Mouse (Mus musculus) hindbrain, embryonic 12.5 days (tissue): ENCODE measurements at regions not wholly inside any gene's neighbourhood (a gene's known extent, or its start where the extent isn't known, plus 50 kb on each side); places are given as distances from the start of the nearest gene placed in this dataset.

Source experiments
- ATAC-seq: fragments of 200-750 bp; cut with Nextera tagmentation; 2 replicates; pipeline ENCODE4 v1.8.0; 2017; ENCODE audit warnings: moderate TSS enrichment; ENCODE audit not compliant: low FRiP score
- H3K27ac ChIP-seq: fragments of 300-500 bp; sonication (generic); 2 replicates; pipeline ENCODE4 v1.5.1; 2016; ENCODE audit warnings: mild to moderate bottlenecking
- H3K27me3 ChIP-seq: fragments of 300-500 bp; sonication (generic); 2 replicates; pipeline ENCODE4 v1.6.1; 2016; ENCODE audit warnings: mild to moderate bottlenecking
- H3K36me3 ChIP-seq: fragments of 300-500 bp; sonication (generic); 2 replicates; pipeline ENCODE4 v1.6.1; 2016; ENCODE audit warnings: mild to moderate bottlenecking
- H3K4me1 ChIP-seq: fragments of 300-500 bp; sonication (generic); 2 replicates; pipeline ENCODE4 v1.6.1; 2016
- H3K4me2 ChIP-seq: fragments of 300-500 bp; sonication (generic); replicated peaks from 2 replicates; pipeline ENCODE4 v1.6.1; 2016; ENCODE audit warnings: mild to moderate bottlenecking
- H3K4me3 ChIP-seq: fragments of 300-500 bp; sonication (generic); 2 replicates; pipeline ENCODE4 v1.5.1; 2016; ENCODE audit warnings: mild to moderate bottlenecking
- H3K9ac ChIP-seq: fragments of 300-500 bp; sonication (generic); 2 replicates; pipeline ENCODE4 v1.6.1; 2016; ENCODE audit warnings: mild to moderate bottlenecking, moderate library complexity
- H3K9me3 ChIP-seq: fragments of 300-500 bp; sonication (generic); replicated peaks from 2 replicates; pipeline ENCODE4 v1.6.1; 2016; ENCODE audit warnings: mild to moderate bottlenecking
- WGBS: fragments of 180-500 bp; shearing (Covaris S2); methylation state at CpG from one replicate; pipeline ENCODE4 v1.1.7; 2016; 5-methylcytosine and 5-hydroxymethylcytosine counted together

- no peaks in the 10 kb centered on the region for H3K36me3 ChIP-seq
- H3K4me1 ChIP-seq: no peaks in the 10 kb centered on the region
- no peak overlapping the region for H3K9ac ChIP-seq
- no peak overlapping the region for H3K4me3 ChIP-seq
- H3K27me3 ChIP-seq: no peaks in the 10 kb centered on the region
- no peak for ATAC-seq
- no peak overlapping the region for H3K27ac ChIP-seq
- H3K4me2 ChIP-seq: no peak overlapping the region
- 82% methylated on average over 4 of the region's 4 CpGs for WGBS
- H3K9me3 ChIP-seq: no peaks in the 10 kb centered on the region
These were observed 251.6 kb downstream of the Kcnj3 start for GRCm38 (mm10) chr2:55687345-55687744.

GRCm38 (mm10) chr2:55692902-55693870 is 257.4 kb downstream of the Kcnj3 start:
- ATAC-seq: peak; percentile 88
- H3K27me3 ChIP-seq: no peaks in the 10 kb centered on the region
- 0 out of 2 replicates have a peak, but pooled peaks cover 3% of the 10 kb centered on the region for H3K4me1 ChIP-seq
- H3K27ac ChIP-seq: no peak overlapping the region
- no peak overlapping the region for H3K9ac ChIP-seq
- H3K36me3 ChIP-seq: no peaks in the 10 kb centered on the region
- no peak overlapping the region for H3K4me3 ChIP-seq
- H3K9me3 ChIP-seq: no peaks in the 10 kb centered on the region
- no peak overlapping the region for H3K4me2 ChIP-seq
- 37% methylated on average over 2 of the region's 2 CpGs for WGBS

- no peak overlapping the region for H3K9ac ChIP-seq
- H3K4me3 ChIP-seq: no peak overlapping the region
- H3K27me3 ChIP-seq: no peaks in the 10 kb centered on the region
- no peaks in the 10 kb centered on the region for H3K36me3 ChIP-seq
- no peak for ATAC-seq
- WGBS: 93% methylated on average over 1 of the region's 1 CpGs
- no peaks in the 10 kb centered on the region for H3K4me1 ChIP-seq
- H3K27ac ChIP-seq: no peak overlapping the region
- no peak overlapping the region for H3K4me2 ChIP-seq
- no peaks in the 10 kb centered on the region for H3K9me3 ChIP-seq
These were observed 263.9 kb downstream of the Kcnj3 start for GRCm38 (mm10) chr2:55699705-55700104.
